Mouse (Mus musculus) thymus, postnatal 0 days (tissue): ENCODE results near the gene Trim11. TPM values are rescaled to one million over a fixed set of nuclear protein-coding genes. Genes with fewer than 3 reads are reported as not detected.

Source experiments
- DNase-seq: peaks from one replicate; pipeline ENCODE4 v3.0.0-alpha.2; 2015; ENCODE audit warnings: low spot score
- microRNA-seq: library from miRNA; unstranded; fragments of <30 nt; microRNA quantifications from one replicate; pipeline ENCODE4, GENCODE M21; 2016; ENCODE audit warnings: borderline number of aligned reads
- polyA plus RNA-seq: library from polyadenylated mRNA; unstranded; fragments of >200 nt; fragmentation: Nextera tagmentation; extraction: Ambion mirVana; gene quantifications from 2 replicates; pipeline ENCODE4 v1.2.1, GENCODE M21; 2015

Trim11 gene
- polyA plus RNA-seq, 1 experiment from 2014 or later: 54.0 TPM

DNA sequence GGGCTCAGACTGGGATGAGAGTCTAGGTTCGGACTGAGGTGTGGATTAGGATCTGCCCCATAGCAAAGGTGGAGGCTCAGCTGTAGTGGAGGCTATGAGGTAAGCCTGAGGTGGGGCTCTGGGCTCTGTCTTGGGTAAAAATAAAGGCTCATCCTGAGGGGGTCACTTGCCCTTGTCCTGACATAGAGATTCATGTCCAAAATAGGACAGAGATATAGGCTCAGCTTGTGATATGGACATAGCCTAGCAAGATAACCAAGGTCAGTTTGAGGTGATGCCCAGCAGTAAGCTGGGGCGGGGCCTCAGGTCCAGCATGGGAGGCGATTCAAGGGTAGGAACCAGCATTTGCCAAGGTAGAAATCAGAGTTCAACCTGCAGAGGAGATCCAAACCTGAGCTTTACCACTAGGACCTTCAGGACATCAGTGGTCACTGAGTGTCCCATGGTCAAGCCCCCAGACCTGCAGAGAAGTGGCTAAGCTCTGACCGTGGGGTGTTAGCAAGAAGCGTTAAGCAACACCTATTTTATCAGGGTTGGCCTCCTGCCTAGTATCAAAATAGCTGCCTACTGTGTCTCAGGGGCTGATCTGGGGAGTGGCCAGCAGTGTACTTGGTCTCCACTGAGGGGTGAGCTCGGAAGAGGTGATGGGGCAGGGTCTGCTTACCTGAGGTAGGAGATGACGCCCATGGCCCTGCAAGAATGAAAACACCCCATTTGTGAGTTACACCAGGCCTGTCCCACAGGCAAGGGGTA, 24.6 kb downstream of the Trim11 start:
- DNase-seq: no peak

DNA sequence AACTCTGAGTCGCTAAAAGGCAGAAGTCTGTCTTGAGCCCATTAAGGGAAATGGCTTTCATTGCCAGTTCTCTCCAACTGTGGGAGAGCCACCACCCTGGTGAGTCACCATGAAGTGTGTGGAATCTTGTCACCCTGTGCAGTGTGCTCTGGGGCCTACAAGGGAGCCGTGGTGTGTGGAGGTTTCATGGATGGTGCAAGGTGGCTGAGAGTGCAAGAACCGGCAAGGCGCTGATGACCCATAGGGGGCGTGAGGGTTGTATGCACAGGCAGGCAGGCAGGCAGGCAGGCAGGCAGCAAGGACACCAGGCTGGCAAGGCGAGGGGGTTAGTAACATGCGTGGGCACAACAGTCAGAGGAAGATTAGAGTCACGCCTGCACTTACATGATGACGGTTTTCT, 37.2 kb downstream of the Trim11 start:
- DNase-seq: peak; percentile 48

DNA sequence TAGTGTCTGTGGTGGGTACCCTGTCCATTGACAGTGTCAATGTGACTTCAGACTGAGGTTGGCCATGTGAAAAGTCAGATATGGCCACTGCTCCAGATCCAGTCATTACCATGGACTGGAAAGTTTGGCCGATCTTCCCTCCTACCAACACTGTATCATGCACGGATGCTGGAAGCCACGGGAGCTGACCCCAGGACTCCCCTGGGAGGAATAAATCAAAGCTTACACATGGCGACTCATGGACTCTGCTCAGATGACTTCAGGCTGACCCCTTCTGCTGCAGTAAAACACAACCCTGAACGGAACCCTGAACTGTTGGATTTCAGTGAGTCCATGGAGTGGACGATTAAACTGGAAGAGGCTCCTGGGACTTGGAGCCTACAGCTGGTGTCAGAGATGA, 48.5 kb downstream of the Trim11 start:
- no peak for DNase-seq

DNA sequence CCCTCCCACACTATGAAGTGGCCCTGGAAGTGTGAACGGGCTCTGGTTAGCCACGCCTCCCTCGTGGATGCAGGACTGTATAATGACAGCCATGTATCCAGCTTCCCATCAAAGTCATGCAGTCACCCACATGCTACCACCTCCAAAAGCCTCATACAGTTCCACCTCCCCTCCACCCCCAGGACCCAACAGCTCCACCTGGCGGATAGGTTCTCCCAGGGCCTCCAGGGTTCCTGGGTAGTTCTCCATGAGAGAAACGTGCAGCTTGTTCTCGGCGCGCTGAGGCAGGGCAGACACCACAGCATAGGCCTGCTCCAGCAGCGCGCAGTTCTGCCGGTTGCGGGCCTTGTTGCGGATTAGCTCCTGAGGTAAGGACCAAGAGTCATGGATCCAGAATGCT, 51.1 kb downstream of the Trim11 start:
- no peak for DNase-seq

Small RNA genes lying within 50 kb of the gene (microRNA-seq; reads per million reads assigned to microRNA genes)
- gene Gm44313: not detected

Other genes with a start within 250 kb of the Trim11 start
- not detected in 2 replicates for gene Olfr317, start 238.9 kb upstream of the Trim11 start, polyA plus RNA-seq
- not detected in 2 replicates for gene Olfr316, start 225.4 kb upstream of the Trim11 start, polyA plus RNA-seq
- not detected in 2 replicates for gene Olfr315, start 204.9 kb upstream of the Trim11 start, polyA plus RNA-seq
- gene Olfr314, start 195.1 kb upstream of the Trim11 start, polyA plus RNA-seq: not detected in 2 replicates
- 1.5 and 2.2 TPM in 2 replicates for gene Fam183b, start 176.1 kb upstream of the Trim11 start, polyA plus RNA-seq
- 0.06 and 0.08 TPM in 2 replicates for gene Olfr313, start 163.1 kb upstream of the Trim11 start, polyA plus RNA-seq
- gene Olfr312, start 148.9 kb upstream of the Trim11 start, polyA plus RNA-seq: 0.03 TPM in 1 of 2 replicates, not detected in the other
- not detected in 2 replicates for gene Olfr311, start 138.8 kb upstream of the Trim11 start, polyA plus RNA-seq
- gene Gm12258, start 130.9 kb upstream of the Trim11 start, polyA plus RNA-seq: 19.2 and 20.6 TPM in 2 replicates
- gene 2810021J22Rik, start 110.9 kb upstream of the Trim11 start, polyA plus RNA-seq: 7.7 and 9.0 TPM in 2 replicates
- 6.1 and 7.9 TPM in 2 replicates for gene Zfp39, start 73.9 kb upstream of the Trim11 start, polyA plus RNA-seq
- gene Btnl10, start 60.2 kb upstream of the Trim11 start, polyA plus RNA-seq: 0.09 TPM in 1 of 2 replicates, not detected in the other
- gene Rnf187, start 39.2 kb upstream of the Trim11 start, polyA plus RNA-seq: 245 and 268 TPM in 2 replicates
- 50.8 and 57.5 TPM in 2 replicates for gene Hist3h2ba, start 29.2 kb upstream of the Trim11 start, polyA plus RNA-seq
- gene Hist3h2a, start 23.4 kb upstream of the Trim11 start, polyA plus RNA-seq: 52.3 and 52.8 TPM in 2 replicates
- gene Trim17, start 23.4 kb upstream of the Trim11 start, polyA plus RNA-seq: 0.29 and 0.44 TPM in 2 replicates
- gene Obscn, start 158.3 kb downstream of the Trim11 start, polyA plus RNA-seq: 0.04 and 0.13 TPM in 2 replicates
- 5.3 and 5.7 TPM in 2 replicates for gene Iba57, start 185.6 kb downstream of the Trim11 start, polyA plus RNA-seq
- 0.18 and 0.26 TPM in 2 replicates for gene Gjc2, start 205.1 kb downstream of the Trim11 start, polyA plus RNA-seq
- 92.3 and 93.0 TPM in 2 replicates for gene Guk1, start 214.1 kb downstream of the Trim11 start, polyA plus RNA-seq
- 106 and 110 TPM in 2 replicates for gene Mrpl55, start 224.4 kb downstream of the Trim11 start, polyA plus RNA-seq
- 36.6 and 45.7 TPM in 2 replicates for gene 2310033P09Rik, start 230.2 kb downstream of the Trim11 start, polyA plus RNA-seq